Mouse (Mus musculus) embryonic facial prominence, embryonic 14.5 days (tissue): ENCODE results near the gene Evx1. TPM values are rescaled to one million over a fixed set of nuclear protein-coding genes. Genes with fewer than 3 reads are reported as not detected.
A peak's percentile ranks its signal among the peaks of the same experiment; 100 is the strongest.

Source experiments
- ATAC-seq: fragments of 200-750 bp; cut with Nextera tagmentation; 2 replicates; pipeline ENCODE4 v1.8.0; 2017; ENCODE audit warnings: low read depth, moderate number of reproducible peaks, moderate TSS enrichment
- DNase-seq: peaks from one replicate; pipeline ENCODE4 v3.0.0-alpha.2; 2015; ENCODE audit warnings: low spot score
- H3K27ac ChIP-seq: fragments of 300-500 bp; sonication (generic); replicated peaks from 2 replicates; pipeline ENCODE4 v1.5.1; 2014; ENCODE audit warnings: low read depth, mild to moderate bottlenecking, low read length, moderate library complexity
- H3K27me3 ChIP-seq: fragments of 300-500 bp; sonication (generic); replicated peaks from 2 replicates; pipeline ENCODE4 v1.6.1; 2014; ENCODE audit warnings: low read length; ENCODE audit not compliant: control insufficient read depth, insufficient read depth
- H3K36me3 ChIP-seq: fragments of 300-500 bp; sonication (generic); 2 replicates; pipeline ENCODE4 v1.6.1; 2014; ENCODE audit warnings: low read length, mixed read lengths; ENCODE audit not compliant: control insufficient read depth, insufficient read depth
- H3K4me1 ChIP-seq: fragments of 300-500 bp; sonication (generic); 2 replicates; pipeline ENCODE4 v1.6.1; 2014; ENCODE audit warnings: antibody characterized with exemption, low read length; ENCODE audit not compliant: control insufficient read depth, insufficient read depth
- H3K4me2 ChIP-seq: fragments of 300-500 bp; sonication (generic); 2 replicates; pipeline ENCODE4 v1.6.1; 2014; ENCODE audit warnings: low read depth, mild to moderate bottlenecking, low read length, moderate library complexity, mixed read lengths
- H3K4me3 ChIP-seq: fragments of 300-500 bp; sonication (generic); 2 replicates; pipeline ENCODE4 v1.5.1; 2014; ENCODE audit warnings: low read depth, mild to moderate bottlenecking, low read length
- H3K9ac ChIP-seq: fragments of 300-500 bp; sonication (generic); 2 replicates; pipeline ENCODE4 v1.6.1; 2014; ENCODE audit warnings: low read depth, mild to moderate bottlenecking, low read length, moderate library complexity, mixed read lengths
- H3K9me3 ChIP-seq: fragments of 300-500 bp; sonication (generic); 2 replicates; pipeline ENCODE4 v1.6.1; 2016; ENCODE audit warnings: low read length; ENCODE audit not compliant: control insufficient read depth
- WGBS: fragments of 180-500 bp; shearing (Covaris S2); extraction: QIAGEN DNeasy Blood & Tissue Kit; methylation state at CpG from one replicate; pipeline ENCODE4 v1.1.7; 2014; 5-methylcytosine and 5-hydroxymethylcytosine counted together
- polyA plus RNA-seq: library from polyadenylated mRNA; unstranded; fragments of >200 nt; fragmentation: Nextera tagmentation; extraction: Ambion mirVana; gene quantifications from 2 replicates; pipeline ENCODE4 v1.2.1, GENCODE M21; 2014

Evx1 gene
- polyA plus RNA-seq, 1 experiment from 2014 or later = 0.24 TPM

GRCm38 (mm10) chr6:52305877-52306389, 7.4 kb upstream of the Evx1 start:
- peak; percentile 84 for DNase-seq
- H3K36me3 ChIP-seq = no peaks in the 10 kb centered on the region
- peak overlapping the region; percentile 46 for H3K4me3 ChIP-seq
- H3K4me1 ChIP-seq = no peaks in the 10 kb centered on the region
- H3K9me3 ChIP-seq = no peaks in the 10 kb centered on the region
- H3K4me2 ChIP-seq = peak overlapping the region; percentile 81
- H3K27me3 ChIP-seq = peaks cover 77% of the 10 kb centered on the region
- peak; percentile 87 for ATAC-seq
- H3K9ac ChIP-seq = peak overlapping the region; percentile 53
- no peak overlapping the region for H3K27ac ChIP-seq
- WGBS = under 1% methylated on average over 30 of the region's 30 CpGs

- no peaks in the 10 kb centered on the region for H3K9me3 ChIP-seq
- peaks cover 7% of the 10 kb centered on the region; the same call in 1 of the 2 replicates for H3K4me1 ChIP-seq
- H3K27me3 ChIP-seq = peaks cover 95% of the 10 kb centered on the region
- no peaks in the 10 kb centered on the region for H3K36me3 ChIP-seq
- no peak overlapping the region for H3K27ac ChIP-seq
- ATAC-seq = no peak
- H3K4me2 ChIP-seq = no peak overlapping the region
- DNase-seq = no peak
- no peak overlapping the region for H3K9ac ChIP-seq
- H3K4me3 ChIP-seq = no peak overlapping the region
- 14% methylated on average over 10 of the region's 10 CpGs for WGBS
Measured at GRCm38 (mm10) chr6:52309766-52310165, 3.5 kb upstream of the Evx1 start.

GRCm38 (mm10) chr6:52310366-52310765, 2.9 kb upstream of the Evx1 start:
- H3K9ac ChIP-seq = no peak overlapping the region
- H3K36me3 ChIP-seq = no peaks in the 10 kb centered on the region
- no peak overlapping the region for H3K27ac ChIP-seq
- H3K9me3 ChIP-seq = no peaks in the 10 kb centered on the region
- WGBS = under 1% methylated on average over 24 of the region's 24 CpGs
- H3K27me3 ChIP-seq = peaks cover 97% of the 10 kb centered on the region
- no peak for ATAC-seq
- 0 out of 2 replicates have a peak overlapping the region, but pooled peaks have one; percentile 23 for H3K4me2 ChIP-seq
- 0 out of 2 replicates have a peak overlapping the region, but pooled peaks have one; percentile 7 for H3K4me3 ChIP-seq
- peaks cover 7% of the 10 kb centered on the region; the same call in 1 of the 2 replicates for H3K4me1 ChIP-seq
- no peak for DNase-seq

- no peaks in the 10 kb centered on the region for H3K36me3 ChIP-seq
- DNase-seq (no peak), ATAC-seq (no peak)
- H3K9me3 ChIP-seq = no peaks in the 10 kb centered on the region
- no peak overlapping the region for H3K4me3 ChIP-seq
- WGBS = 5% methylated on average over 6 of the region's 6 CpGs
- H3K4me1 ChIP-seq = peaks cover 13% of the 10 kb centered on the region; the same call in 1 of the 2 replicates
- H3K4me2 ChIP-seq = no peak overlapping the region
- H3K27me3 ChIP-seq = peaks cover 97% of the 10 kb centered on the region
- H3K27ac ChIP-seq = no peak overlapping the region
- no peak overlapping the region for H3K9ac ChIP-seq
Measured at GRCm38 (mm10) chr6:52311661-52312557, 1.4 kb upstream of the Evx1 start.

GRCm38 (mm10) chr6:52312558-52312915, 761 bp upstream of the Evx1 start:
- Histone ChIP-seq H3K4me3 (no peak overlapping the region), H3K4me1 (peaks cover 14% of the 10 kb centered on the region; the same call in 1 of the 2 replicates), H3K9ac (no peak overlapping the region), H3K36me3 (no peaks in the 10 kb centered on the region), H3K9me3 (no peaks in the 10 kb centered on the region), H3K27me3 (peaks cover 97% of the 10 kb centered on the region), H3K27ac (no peak overlapping the region), H3K4me2 (no peak overlapping the region)
- ATAC-seq (no peak), DNase-seq (no peak)
- WGBS = 2% methylated on average over 8 of the region's 8 CpGs

- Histone ChIP-seq H3K4me1 (peaks cover 14% of the 10 kb centered on the region; the same call in 1 of the 2 replicates), H3K4me3 (no peak overlapping the region), H3K36me3 (no peaks in the 10 kb centered on the region), H3K9me3 (no peaks in the 10 kb centered on the region), H3K4me2 (no peak overlapping the region), H3K27me3 (peaks cover 97% of the 10 kb centered on the region), H3K9ac (no peak overlapping the region), H3K27ac (no peak overlapping the region)
- DNase-seq (no peak), ATAC-seq (no peak)
- WGBS = under 1% methylated on average over 25 of the region's 27 CpGs
Measured at GRCm38 (mm10) chr6:52314304-52315100, 1.2 kb downstream of the Evx1 start.

GRCm38 (mm10) chr6:52315441-52316412, 2.4 kb downstream of the Evx1 start:
- Histone ChIP-seq H3K27me3 (peaks cover 96% of the 10 kb centered on the region), H3K4me3 (peak overlapping the region; percentile 35; the same call in 1 of the 2 replicates), H3K9me3 (no peaks in the 10 kb centered on the region), H3K36me3 (no peaks in the 10 kb centered on the region), H3K27ac (no peak overlapping the region), H3K4me2 (peak overlapping the region; percentile 56), H3K4me1 (peaks cover 14% of the 10 kb centered on the region; the same call in 1 of the 2 replicates), H3K9ac (no peak overlapping the region)
- ATAC-seq (no peak), DNase-seq (no peak)
- WGBS = 4% methylated on average over 27 of the region's 27 CpGs
